Mouse (Mus musculus) midbrain, postnatal 0 days (tissue): Measurements from ENCODE around the gene Gpx6. TPM values are rescaled to one million over a fixed set of nuclear protein-coding genes. Genes with fewer than 3 reads are reported as not detected.

ENCODE experiments used
- ATAC-seq: fragments of 200-750 bp; cut with Nextera tagmentation; 2 replicates; pipeline ENCODE4 v1.8.0; 2017; ENCODE audit warnings: moderate number of reproducible peaks, mild to moderate bottlenecking, moderate TSS enrichment, moderate library complexity; ENCODE audit not compliant: low FRiP score
- DNase-seq: peaks from one replicate; pipeline ENCODE4 v3.0.0-alpha.2; 2015; ENCODE audit warnings: low spot score
- H3K27ac ChIP-seq: fragments of 300-500 bp; sonication (generic); 2 replicates; pipeline ENCODE4 v1.5.1; 2014; ENCODE audit warnings: low read depth, mild to moderate bottlenecking, low read length, mixed read lengths
- H3K27me3 ChIP-seq: fragments of 300-500 bp; sonication (generic); 2 replicates; pipeline ENCODE4 v1.6.1; 2014; ENCODE audit warnings: low read length, control low read depth, mixed read lengths; ENCODE audit not compliant: insufficient read depth
- H3K36me3 ChIP-seq: fragments of 300-500 bp; sonication (generic); 2 replicates; pipeline ENCODE4 v1.6.1; 2014; ENCODE audit warnings: low read length, control low read depth, mixed read lengths; ENCODE audit not compliant: insufficient read depth
- H3K4me1 ChIP-seq: fragments of 300-500 bp; sonication (generic); 2 replicates; pipeline ENCODE4 v1.6.1; 2014; ENCODE audit warnings: mild to moderate bottlenecking, control low read depth, antibody characterized with exemption, low read length, mixed read lengths; ENCODE audit not compliant: insufficient read depth
- H3K4me2 ChIP-seq: fragments of 300-500 bp; sonication (generic); 2 replicates; pipeline ENCODE4 v1.6.1; 2014; ENCODE audit warnings: low read depth, mild to moderate bottlenecking, low read length, mixed read lengths; ENCODE audit not compliant: poor library complexity, severe bottlenecking
- H3K4me3 ChIP-seq: fragments of 300-500 bp; sonication (generic); 2 replicates; pipeline ENCODE4 v1.5.1; 2014; ENCODE audit warnings: low read depth, mild to moderate bottlenecking, low read length, moderate library complexity
- H3K9ac ChIP-seq: fragments of 300-500 bp; sonication (generic); replicated peaks from 2 replicates; pipeline ENCODE4 v1.6.1; 2014; ENCODE audit warnings: mild to moderate bottlenecking, low read length, moderate library complexity, mixed read lengths; ENCODE audit not compliant: poor library complexity, severe bottlenecking
- H3K9me3 ChIP-seq: fragments of 300-500 bp; sonication (generic); 2 replicates; pipeline ENCODE4 v1.6.1; 2016; ENCODE audit warnings: low read length, control low read depth
- CTCF ChIP-seq: IDR thresholded peaks from 2 replicates; pipeline ENCODE4 v1.5.1; 2016; ENCODE audit warnings: antibody characterized with exemption, mild to moderate bottlenecking
- WGBS: fragments of 180-500 bp; shearing (Covaris S2); extraction: QIAGEN DNeasy Blood & Tissue Kit; methylation state at CpG from one replicate; pipeline ENCODE4 v1.1.7; 2014; 5-methylcytosine and 5-hydroxymethylcytosine counted together
- polyA plus RNA-seq: library from polyadenylated mRNA; unstranded; fragments of >200 nt; fragmentation: Nextera tagmentation; extraction: Ambion mirVana; gene quantifications from 2 replicates; pipeline ENCODE4 v1.2.1, GENCODE M21; 2015
- total RNA-seq: library from RNA; depleted of rRNA; stranded (reverse); fragments of >200 nt; gene quantifications from 2 replicates; pipeline ENCODE4 v1.2.3, GENCODE M21; 2014; rRNA removed

Gpx6 gene
- total and polyA plus RNA-seq, 2 experiments from 2014 or later = 0.26 TPM; not detected in 1

GRCm38 (mm10) chr13:21366635-21367034 lies 54.7 kb downstream of the Gpx6 start:
- H3K36me3 ChIP-seq = peaks cover 29% of the 10 kb centered on the region
- WGBS = 83% methylated on average over 6 of the region's 6 CpGs
- no peak overlapping the region for H3K4me2 ChIP-seq
- no peak for TF ChIP-seq CTCF
- H3K27me3 ChIP-seq = no peaks in the 10 kb centered on the region
- H3K9me3 ChIP-seq = no peaks in the 10 kb centered on the region
- DNase-seq (no peak), ATAC-seq (no peak)
- peaks cover 11% of the 10 kb centered on the region for H3K4me1 ChIP-seq
- no peak overlapping the region for H3K27ac ChIP-seq
- no peak overlapping the region for H3K4me3 ChIP-seq
- H3K9ac ChIP-seq = 0 out of 2 replicates have a peak overlapping the region, but pooled peaks have one; percentile 4

Other genes with a start within 250 kb of the Gpx6 start
- gene Olfr1370, start 237.2 kb upstream of the Gpx6 start, total RNA-seq = not detected in 2 replicates
- not detected in 2 replicates for gene Olfr1370, start 237.2 kb upstream of the Gpx6 start, polyA plus RNA-seq
- not detected in 2 replicates for gene Olfr1369-ps1, start 200.6 kb upstream of the Gpx6 start, total RNA-seq
- 0.10 TPM in 1 of 2 replicates, not detected in the other for gene Olfr1369-ps1, start 200.6 kb upstream of the Gpx6 start, polyA plus RNA-seq
- gene Olfr263, start 182.5 kb upstream of the Gpx6 start, total RNA-seq = not detected in 2 replicates
- not detected in 2 replicates for gene Olfr263, start 182.5 kb upstream of the Gpx6 start, polyA plus RNA-seq
- gene Olfr1368, start 166.3 kb upstream of the Gpx6 start, total RNA-seq = not detected in 2 replicates
- gene Olfr1368, start 166.3 kb upstream of the Gpx6 start, polyA plus RNA-seq = not detected in 2 replicates
- gene Trim27, start 132.7 kb upstream of the Gpx6 start, total RNA-seq = 74.5 and 76.2 TPM in 2 replicates
- 64.2 and 65.0 TPM in 2 replicates for gene Trim27, start 132.7 kb upstream of the Gpx6 start, polyA plus RNA-seq
- not detected in 2 replicates for gene Gpx5, start 19.4 kb upstream of the Gpx6 start, total RNA-seq
- gene Gpx5, start 19.4 kb upstream of the Gpx6 start, polyA plus RNA-seq = not detected in 2 replicates
- gene Olfr1367, start 34.8 kb downstream of the Gpx6 start, total RNA-seq = not detected in 2 replicates
- gene Olfr1367, start 34.8 kb downstream of the Gpx6 start, polyA plus RNA-seq = not detected in 2 replicates
- gene Zscan12, start 50.7 kb downstream of the Gpx6 start, total RNA-seq = 5.0 and 6.4 TPM in 2 replicates
- 7.2 and 7.8 TPM in 2 replicates for gene Zscan12, start 50.7 kb downstream of the Gpx6 start, polyA plus RNA-seq
- gene Zkscan3, start 90.6 kb downstream of the Gpx6 start, total RNA-seq = 32.9 and 40.4 TPM in 2 replicates
- gene Zkscan3, start 90.6 kb downstream of the Gpx6 start, polyA plus RNA-seq = 37.9 and 40.4 TPM in 2 replicates
- 2.8 and 3.3 TPM in 2 replicates for gene Pgbd1, start 128.9 kb downstream of the Gpx6 start, total RNA-seq
- 1.9 TPM in 2 replicates for gene Pgbd1, start 128.9 kb downstream of the Gpx6 start, polyA plus RNA-seq
- 22.6 and 25.8 TPM in 2 replicates for gene Zscan26, start 141.6 kb downstream of the Gpx6 start, total RNA-seq
- gene Zscan26, start 141.6 kb downstream of the Gpx6 start, polyA plus RNA-seq = 19.4 and 20.1 TPM in 2 replicates
- gene Nkapl, start 156.4 kb downstream of the Gpx6 start, total RNA-seq = 0.19 and 0.60 TPM in 2 replicates
- 2.0 and 2.5 TPM in 2 replicates for gene Nkapl, start 156.4 kb downstream of the Gpx6 start, polyA plus RNA-seq
- gene Zkscan4, start 166.8 kb downstream of the Gpx6 start, total RNA-seq = 7.8 and 10.0 TPM in 2 replicates
- 6.7 and 6.9 TPM in 2 replicates for gene Zkscan4, start 166.8 kb downstream of the Gpx6 start, polyA plus RNA-seq
- gene Gm10065, start 167.3 kb downstream of the Gpx6 start, total RNA-seq = not detected in 2 replicates
- not detected in 2 replicates for gene Gm10065, start 167.3 kb downstream of the Gpx6 start, polyA plus RNA-seq
- 0.22 and 0.28 TPM in 2 replicates for gene AK157302, start 183.1 kb downstream of the Gpx6 start, total RNA-seq
- 0.49 and 0.74 TPM in 2 replicates for gene AK157302, start 183.1 kb downstream of the Gpx6 start, polyA plus RNA-seq
- gene Gm11273, start 189.3 kb downstream of the Gpx6 start, total RNA-seq = 6.7 and 16.8 TPM in 2 replicates
- gene Gm11273, start 189.3 kb downstream of the Gpx6 start, polyA plus RNA-seq = 6.4 and 10.6 TPM in 2 replicates
- 6.9 and 10.6 TPM in 2 replicates for gene Zkscan8, start 219.0 kb downstream of the Gpx6 start, total RNA-seq
- 1.4 and 1.9 TPM in 2 replicates for gene Zkscan8, start 219.0 kb downstream of the Gpx6 start, polyA plus RNA-seq
- gene Olfr1366, start 230.7 kb downstream of the Gpx6 start, total RNA-seq = not detected in 2 replicates
- 0.05 and 0.12 TPM in 2 replicates for gene Olfr1366, start 230.7 kb downstream of the Gpx6 start, polyA plus RNA-seq
- gene Olfr1535, start 247.8 kb downstream of the Gpx6 start, total RNA-seq = not detected in 2 replicates
- gene Olfr1535, start 247.8 kb downstream of the Gpx6 start, polyA plus RNA-seq = 0.07 and 0.10 TPM in 2 replicates